Mouse (Mus musculus): Measurements from ENCODE around the gene Fstl1. TPM values are rescaled to one million over a fixed set of nuclear protein-coding genes. Genes with fewer than 3 reads are reported as not detected.

Fstl1 gene
- total and polyA plus RNA-seq, 3 experiments, result 0.08 to 0.35 TPM; not detected in 1

DNA sequence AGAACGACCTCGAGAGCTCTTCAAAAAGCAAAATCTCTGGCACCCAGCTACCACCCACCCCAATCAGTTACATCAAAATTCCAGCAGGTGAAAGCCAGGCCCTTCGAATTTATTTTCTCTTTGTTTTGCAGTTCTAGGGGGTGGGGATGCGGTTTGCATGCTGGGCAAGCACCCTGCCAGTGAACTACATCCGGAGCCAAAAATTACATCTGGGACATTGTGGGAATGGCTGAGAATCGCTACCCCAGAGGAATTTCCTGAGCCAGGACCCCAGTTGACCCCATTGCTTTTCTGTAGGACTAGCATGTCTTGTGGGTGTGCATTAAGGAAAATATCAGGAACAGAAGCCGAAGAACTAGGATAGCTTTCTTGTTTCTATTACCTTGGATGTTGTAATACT is 54.4 kb downstream of the Fstl1 start:
- H3K79me2 ChIP-seq (ENCODE audit: control insufficient read depth, insufficient read depth, low read length, poor library complexity), result no peaks in the 10 kb centered on the region
- no peak overlapping the region for H3K9ac ChIP-seq (ENCODE audit: control insufficient read depth, low read depth, low read length, poor library complexity, severe bottlenecking)
- no peak overlapping the region for H3K4me3 ChIP-seq (ENCODE audit: control insufficient read depth in 1 of 2, insufficient read depth in 1 of 2, low read depth in 2 of 2, low read length in 2 of 2)
- no peak for DNase-seq (ENCODE audit: low read depth, low spot score)
- H3K36me3 ChIP-seq (ENCODE audit: control insufficient read depth in 1 of 2, insufficient read depth in 2 of 2, low read length in 2 of 2), result no peaks in the 10 kb centered on the region
- H3K27ac ChIP-seq (ENCODE audit: control insufficient read depth, low read depth, low read length), result no peak overlapping the region
- peaks cover 8 to 16% of the 10 kb centered on the region in 2 experiments for H3K27me3 ChIP-seq (ENCODE audit: control insufficient read depth in 1 of 2, insufficient read depth in 2 of 2, low read length in 2 of 2)
- TF ChIP-seq ELF1 (IDR thresholded peaks at IDR 0.05; ENCODE audit: low read depth, low read length) (no peak), JUND (IDR thresholded peaks at IDR 0.05; ENCODE audit: low read depth, low read length) (no peak), SIN3A (IDR thresholded peaks at IDR 0.05; ENCODE audit: low read length) (no peak), ZNF384 (IDR thresholded peaks at IDR 0.05; ENCODE audit: low read depth, low read length) (no peak), BHLHE40 (IDR thresholded peaks at IDR 0.05; ENCODE audit: borderline replicate concordance, low read depth, low read length) (no peak), MYB (IDR thresholded peaks at IDR 0.05; ENCODE audit: low read depth, low read length) (no peak), KAT2A (conservative IDR thresholded peaks at IDR 0.05; ENCODE audit: low read depth, low read length) (no peak), EP300 (IDR thresholded peaks at IDR 0.05; ENCODE audit: low read depth in 1 of 2, low read length in 2 of 2) (no peak), NELFE (IDR thresholded peaks at IDR 0.05; ENCODE audit: low read depth, low read length) (no peak), ZKSCAN1 (IDR thresholded peaks at IDR 0.05; ENCODE audit: low read depth, low read length) (no peak), RCOR1 (IDR thresholded peaks at IDR 0.05; ENCODE audit: low read depth, low read length) (no peak), MAZ (IDR thresholded peaks at IDR 0.05; ENCODE audit: low read depth, low read length) (no peak), GATA1 (IDR thresholded peaks at IDR 0.05; ENCODE audit: low read depth, low read length) (no peak), ETS1 (IDR thresholded peaks at IDR 0.05; ENCODE audit: low read depth, low read length) (no peak)
- H3K9me3 ChIP-seq (replicated peaks; ENCODE audit: insufficient read depth, low read length), result no peaks in the 10 kb centered on the region
- H3K4me1 ChIP-seq (ENCODE audit: control insufficient read depth in 1 of 2, insufficient read depth in 2 of 2, low read length in 2 of 2), result no peaks in the 10 kb centered on the region

DNA sequence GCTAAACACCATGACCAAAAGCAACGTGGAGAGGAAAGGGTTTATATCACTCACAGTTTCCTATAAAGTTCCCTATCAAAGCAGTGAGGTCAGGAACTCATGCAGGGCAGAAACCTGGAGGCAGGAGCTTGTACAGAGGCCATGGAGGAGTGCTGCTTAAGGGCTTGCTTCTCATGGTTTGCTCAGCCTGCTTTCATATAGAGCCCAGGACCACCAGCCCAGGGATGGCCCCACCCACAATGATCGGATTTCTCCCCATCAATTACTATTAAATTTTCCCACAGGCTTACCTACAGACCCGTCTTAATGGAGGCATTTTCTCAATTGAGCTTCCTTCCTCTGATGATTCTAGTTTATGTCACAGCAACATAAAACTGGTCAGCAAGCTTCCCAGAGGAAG is 60.9 kb downstream of the Fstl1 start:
- Histone ChIP-seq H3K9me3 (replicated peaks; ENCODE audit: insufficient read depth, low read length) (no peaks in the 10 kb centered on the region), H3K79me2 (ENCODE audit: control insufficient read depth, insufficient read depth, low read length, poor library complexity) (no peaks in the 10 kb centered on the region), H3K27me3 (ENCODE audit: control insufficient read depth in 1 of 2, insufficient read depth in 2 of 2, low read length in 2 of 2) (peaks cover 7 to 18% of the 10 kb centered on the region in 2 experiments), H3K27ac (ENCODE audit: control insufficient read depth, low read depth, low read length) (no peak overlapping the region), H3K4me3 (ENCODE audit: control insufficient read depth in 1 of 2, insufficient read depth in 1 of 2, low read depth in 2 of 2, low read length in 2 of 2) (no peak overlapping the region), H3K4me1 (ENCODE audit: control insufficient read depth in 1 of 2, insufficient read depth in 2 of 2, low read length in 2 of 2) (no peaks in the 10 kb centered on the region), H3K9ac (ENCODE audit: control insufficient read depth, low read depth, low read length, poor library complexity, severe bottlenecking) (no peak overlapping the region), H3K36me3 (ENCODE audit: control insufficient read depth in 1 of 2, insufficient read depth in 2 of 2, low read length in 2 of 2) (no peaks in the 10 kb centered on the region)
- no peak for DNase-seq (ENCODE audit: low read depth, low spot score)
- TF ChIP-seq MAX (IDR thresholded peaks at IDR 0.05; ENCODE audit: low read length) (no peak), GABPA (IDR thresholded peaks at IDR 0.05; ENCODE audit: low read depth, low read length) (no peak), CHD2 (IDR thresholded peaks at IDR 0.05; ENCODE audit: low read length) (no peak), TAL1 (IDR thresholded peaks at IDR 0.05; ENCODE audit: low read length) (no peak), KAT2A (conservative IDR thresholded peaks at IDR 0.05; ENCODE audit: low read depth, low read length) (no peak), USF2 (IDR thresholded peaks at IDR 0.05; ENCODE audit: borderline replicate concordance in 1 of 2, insufficient read depth in 1 of 2, low read depth in 1 of 2, low read length in 2 of 2) (no peak), MYB (IDR thresholded peaks at IDR 0.05; ENCODE audit: low read depth, low read length) (no peak), JUND (IDR thresholded peaks at IDR 0.05; ENCODE audit: low read depth, low read length) (no peak), HCFC1 (IDR thresholded peaks at IDR 0.05; ENCODE audit: low read depth, low read length) (no peak), POLR2AphosphoS5 (IDR thresholded peaks at IDR 0.05; ENCODE audit: borderline replicate concordance, low read depth, low read length) (no peak)

Data from MEL (cell line).